Mouse (Mus musculus): ENCODE results near the gene Kiss1r. TPM values are rescaled to one million over a fixed set of nuclear protein-coding genes. Genes with fewer than 3 reads are reported as not detected.

Kiss1r gene
- polyA plus RNA-seq (2012; ENCODE audit: low replicate concordance): 1.2 and 3.0 TPM in 2 replicates

GRCm38 (mm10) chr10:79916808-79917531, at the start of gene Kiss1r:
Gene Kiss1r (plus strand): TSS chr10:79916971.

DNA sequence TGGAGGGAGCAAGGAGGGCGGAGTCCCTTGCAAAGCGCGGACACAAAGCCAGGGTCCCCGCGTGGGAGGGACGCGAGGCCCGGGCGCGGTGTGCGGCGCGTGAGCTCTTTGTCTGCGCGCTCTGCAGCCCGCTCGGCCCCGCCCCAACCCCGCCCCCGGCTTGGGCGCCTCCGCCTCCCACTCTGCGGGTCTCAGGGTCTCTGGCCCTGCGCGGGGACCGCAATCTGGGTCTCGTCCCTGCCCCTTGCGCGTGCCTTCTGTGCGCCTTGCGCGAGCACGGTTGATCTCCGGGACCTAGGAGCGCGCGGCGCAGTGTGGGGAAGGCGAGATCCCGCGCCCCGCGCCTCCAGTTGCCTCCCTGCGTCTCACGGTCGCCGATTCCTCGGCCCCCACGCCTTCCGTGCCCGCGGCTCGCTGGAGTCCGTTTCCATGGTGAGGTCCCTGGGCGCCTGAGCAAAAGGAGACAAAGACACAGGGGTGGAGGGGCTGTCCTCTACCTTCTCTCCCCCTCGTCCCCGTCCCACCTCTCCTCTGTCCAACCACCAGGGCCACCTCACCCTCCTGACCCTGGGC, 42.4 kb upstream of the Kiss1r start, which contains the start of the genes Prtn3 and Plppr3:
Gene Prtn3 (plus strand): TSS at position 187 of the 573 bp plus-strand sequence.
Gene Plppr3 (minus strand): TSS at position 345 of the 573 bp plus-strand sequence.

GRCm38 (mm10) chr10:79886054-79886453, 30.7 kb upstream of the Kiss1r start, which contains the start of gene Elane:
Gene Elane (plus strand): TSS chr10:79886247.

DNA sequence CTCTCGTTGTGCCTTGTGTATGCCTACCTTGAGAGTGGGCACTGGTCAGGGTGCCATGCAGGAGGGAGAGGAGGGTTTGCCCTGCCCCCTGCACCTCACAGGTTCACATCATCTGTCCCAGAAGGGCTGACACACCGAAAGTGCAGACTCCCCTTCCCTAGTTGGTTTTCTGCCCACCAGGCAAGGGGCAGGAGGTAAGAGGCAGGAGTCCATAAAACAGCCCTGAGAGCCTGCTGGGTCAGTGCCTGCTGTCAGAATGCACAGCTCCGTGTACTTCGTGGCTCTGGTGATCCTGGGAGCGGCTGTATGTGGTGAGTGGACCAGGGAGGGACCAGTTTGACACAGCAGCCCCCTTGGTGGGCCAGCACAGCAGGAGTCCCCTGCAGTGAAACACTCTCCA, 26.1 kb upstream of the Kiss1r start, which contains the start of gene Cfd:
Gene Cfd (plus strand): TSS at position 184 of the 400 bp plus-strand sequence.

DNA sequence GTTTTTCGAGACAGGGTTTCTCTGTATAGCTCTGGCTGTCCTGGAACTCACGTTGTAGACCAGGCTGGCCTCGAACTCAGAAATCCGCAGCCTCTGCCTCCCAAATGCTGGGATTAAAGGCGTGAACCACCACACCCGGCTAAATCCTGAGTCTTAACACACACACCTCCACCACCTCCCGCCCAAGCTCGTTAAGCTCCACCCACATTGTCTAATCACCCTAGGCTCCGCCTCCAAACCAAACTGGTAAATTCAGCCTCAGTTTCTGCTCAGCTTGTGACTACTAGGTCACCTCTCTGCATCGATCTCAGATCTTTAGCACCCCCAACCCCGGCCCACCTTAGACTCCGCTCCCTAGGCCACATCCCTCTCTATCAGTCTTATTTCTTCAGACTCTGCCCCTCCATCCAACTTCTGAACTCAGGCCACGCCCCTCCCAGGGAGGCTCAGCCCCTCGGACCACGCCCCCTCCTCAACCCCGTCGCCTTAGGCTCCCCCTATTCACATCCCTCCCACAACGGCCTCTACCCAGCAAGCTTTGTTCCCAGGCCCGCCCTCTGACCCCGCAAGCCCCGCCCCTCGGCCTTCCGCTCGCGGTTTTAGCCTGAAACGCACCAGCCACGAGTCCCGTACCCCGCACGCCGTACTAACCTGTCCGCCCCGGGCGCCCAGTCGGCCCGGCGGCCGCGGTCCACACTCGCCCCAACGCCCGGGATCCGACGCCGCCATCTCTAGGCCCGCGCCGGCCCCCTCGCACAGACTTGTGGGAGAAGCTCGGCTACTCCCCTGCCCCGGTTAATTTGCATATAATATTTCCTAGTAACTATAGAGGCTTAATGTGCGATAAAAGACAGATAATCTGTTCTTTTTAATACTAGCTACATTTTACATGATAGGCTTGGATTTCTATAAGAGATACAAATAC, 8.3 kb upstream of the Kiss1r start, which contains the start of gene Med16:
Gene Med16 (minus strand): TSS at position 757 of the 925 bp plus-strand sequence.

GRCm38 (mm10) chr10:79910556-79910955, 6.2 kb upstream of the Kiss1r start, which contains the start of gene Gm26602:
Gene Gm26602 (plus strand): TSS chr10:79910856.

GRCm38 (mm10) chr10:79920958-79921535, 4.3 kb downstream of the Kiss1r start, which contains the start of gene R3hdm4:
Gene R3hdm4 (minus strand): TSS chr10:79921208.

DNA sequence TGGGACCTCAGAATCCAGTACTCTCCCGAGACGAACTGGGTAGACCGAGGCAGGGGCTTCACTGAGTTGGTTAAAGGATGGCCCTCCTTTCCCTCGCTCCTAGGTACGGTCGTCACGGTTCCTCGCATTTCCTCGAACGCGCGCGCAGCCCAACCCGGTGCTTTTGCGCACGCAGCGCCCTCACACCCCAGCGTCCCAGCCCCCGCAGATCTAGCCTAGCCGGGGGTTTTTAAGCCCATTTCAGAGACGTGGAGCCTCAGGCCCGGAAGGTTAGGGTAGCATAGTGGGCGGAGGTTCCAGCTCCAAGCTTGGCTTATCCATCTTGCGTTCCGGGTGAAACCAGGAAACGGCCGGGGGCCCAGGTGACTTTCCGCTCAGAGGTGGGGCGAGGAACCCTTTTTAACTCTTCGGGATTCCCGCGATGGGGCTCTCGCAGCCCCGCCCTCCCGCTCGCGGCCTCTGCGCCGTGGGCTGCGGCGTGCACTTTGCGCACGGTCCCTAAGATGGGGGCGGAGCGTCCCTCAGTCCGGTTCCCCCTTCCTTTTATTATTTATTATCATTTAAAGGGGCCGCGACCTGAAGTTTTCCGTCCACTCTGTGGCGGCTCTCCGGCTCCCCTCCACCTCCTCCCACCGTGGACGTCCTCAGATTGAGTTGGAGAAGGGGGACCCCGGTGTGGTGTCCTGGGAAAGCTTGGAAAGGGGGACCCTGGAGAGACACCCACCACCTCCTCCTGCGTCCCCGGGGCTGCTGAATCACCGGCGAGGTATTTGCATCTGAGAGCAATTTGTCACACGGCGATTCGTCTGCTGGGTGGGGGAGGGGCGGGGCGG, 9.9 kb downstream of the Kiss1r start, which contains the start of gene Arid3a:
Gene Arid3a (plus strand): TSS at position 553 of the 833 bp plus-strand sequence.

GRCm38 (mm10) chr10:79959847-79960601, 43.3 kb downstream of the Kiss1r start, which contains the start of gene Wdr18:
Gene Wdr18 (plus strand): TSS chr10:79960152.

GRCm38 (mm10) chr10:79970415-79971182, 53.8 kb downstream of the Kiss1r start, which contains the start of gene Grin3b:
Gene Grin3b (plus strand): TSS chr10:79970715.

Other genes starting within 250 kb of the Kiss1r start
- gene Tpgs1, start 247.6 kb upstream of the Kiss1r start, polyA plus RNA-seq (2012; ENCODE audit: low replicate concordance): 102 and 157 TPM in 2 replicates
- 189 and 251 TPM in 2 replicates for gene Cdc34, start 234.8 kb upstream of the Kiss1r start, polyA plus RNA-seq (2012; ENCODE audit: low replicate concordance)
- gene Gzmm, start 228.0 kb upstream of the Kiss1r start, polyA plus RNA-seq (2012; ENCODE audit: low replicate concordance): 2.7 and 3.9 TPM in 2 replicates
- gene Bsg, start 212.5 kb upstream of the Kiss1r start, polyA plus RNA-seq (2012; ENCODE audit: low replicate concordance): 581 and 590 TPM in 2 replicates
- 0.37 and 1.3 TPM in 2 replicates for gene Hcn2, start 200.3 kb upstream of the Kiss1r start, polyA plus RNA-seq (2012; ENCODE audit: low replicate concordance)
- gene Polrmt, start 170.4 kb upstream of the Kiss1r start, polyA plus RNA-seq (2012; ENCODE audit: low replicate concordance): 36.7 and 50.9 TPM in 2 replicates
- not detected in 2 replicates for gene Fgf22, start 161.9 kb upstream of the Kiss1r start, polyA plus RNA-seq (2012; ENCODE audit: low replicate concordance)
- gene Rnf126, start 150.0 kb upstream of the Kiss1r start, polyA plus RNA-seq (2012; ENCODE audit: low replicate concordance): 177 and 359 TPM in 2 replicates
- gene Fstl3, start 139.7 kb upstream of the Kiss1r start, polyA plus RNA-seq (2012; ENCODE audit: low replicate concordance): 4.2 and 4.3 TPM in 2 replicates
- 0.31 and 0.33 TPM in 2 replicates for gene Prss57, start 126.0 kb upstream of the Kiss1r start, polyA plus RNA-seq (2012; ENCODE audit: low replicate concordance)
- gene Palm, start 123.4 kb upstream of the Kiss1r start, polyA plus RNA-seq (2012; ENCODE audit: low replicate concordance): 23.6 and 106 TPM in 2 replicates
- 0.25 and 0.27 TPM in 2 replicates for gene Misp, start 96.0 kb upstream of the Kiss1r start, polyA plus RNA-seq (2012; ENCODE audit: low replicate concordance)
- 339 and 505 TPM in 2 replicates for gene Ptbp1, start 62.5 kb upstream of the Kiss1r start, polyA plus RNA-seq (2012; ENCODE audit: low replicate concordance)
- gene Prtn3, start 42.5 kb upstream of the Kiss1r start, polyA plus RNA-seq (2012; ENCODE audit: low replicate concordance): 14.3 and 43.0 TPM in 2 replicates
- gene Plppr3, start 42.3 kb upstream of the Kiss1r start, polyA plus RNA-seq (2012; ENCODE audit: low replicate concordance): 0.57 and 2.3 TPM in 2 replicates
- gene Elane, start 30.7 kb upstream of the Kiss1r start, polyA plus RNA-seq (2012; ENCODE audit: low replicate concordance): 11.5 and 13.6 TPM in 2 replicates
- not detected in 2 replicates for gene Cfd, start 26.1 kb upstream of the Kiss1r start, polyA plus RNA-seq (2012; ENCODE audit: low replicate concordance)
- gene Med16, start 8.0 kb upstream of the Kiss1r start, polyA plus RNA-seq (2012; ENCODE audit: low replicate concordance): 45.3 and 64.9 TPM in 2 replicates
- gene Gm26602, start 6.1 kb upstream of the Kiss1r start, polyA plus RNA-seq (2012; ENCODE audit: low replicate concordance): 0.88 TPM in 1 of 2 replicates, not detected in the other
- 194 and 217 TPM in 2 replicates for gene R3hdm4, start 4.2 kb downstream of the Kiss1r start, polyA plus RNA-seq (2012; ENCODE audit: low replicate concordance)
- 90.3 and 327 TPM in 2 replicates for gene Arid3a, start 10.1 kb downstream of the Kiss1r start, polyA plus RNA-seq (2012; ENCODE audit: low replicate concordance)
- gene Wdr18, start 43.2 kb downstream of the Kiss1r start, polyA plus RNA-seq (2012; ENCODE audit: low replicate concordance): 29.7 and 32.3 TPM in 2 replicates
- 0.17 and 0.43 TPM in 2 replicates for gene Grin3b, start 53.7 kb downstream of the Kiss1r start, polyA plus RNA-seq (2012; ENCODE audit: low replicate concordance)
- gene Tmem259, start 67.4 kb downstream of the Kiss1r start, polyA plus RNA-seq (2012; ENCODE audit: low replicate concordance): 311 and 927 TPM in 2 replicates
- gene Cnn2, start 71.6 kb downstream of the Kiss1r start, polyA plus RNA-seq (2012; ENCODE audit: low replicate concordance): 876 and 1,258 TPM in 2 replicates
- 42.0 and 76.1 TPM in 2 replicates for gene Abca7, start 79.5 kb downstream of the Kiss1r start, polyA plus RNA-seq (2012; ENCODE audit: low replicate concordance)
- 660 and 1,623 TPM in 2 replicates for gene Arhgap45, start 99.7 kb downstream of the Kiss1r start, polyA plus RNA-seq (2012; ENCODE audit: low replicate concordance)
- gene Polr2e, start 122.8 kb downstream of the Kiss1r start, polyA plus RNA-seq (2012; ENCODE audit: low replicate concordance): 68.4 and 166 TPM in 2 replicates
- gene Gpx4, start 130.2 kb downstream of the Kiss1r start, polyA plus RNA-seq (2012; ENCODE audit: low replicate concordance): 298 and 797 TPM in 2 replicates
- gene Sbno2, start 188.6 kb downstream of the Kiss1r start, polyA plus RNA-seq (2012; ENCODE audit: low replicate concordance): 99.1 and 152 TPM in 2 replicates
- 99.1 and 132 TPM in 2 replicates for gene Stk11, start 198.8 kb downstream of the Kiss1r start, polyA plus RNA-seq (2012; ENCODE audit: low replicate concordance)
- gene Atp5d, start 221.7 kb downstream of the Kiss1r start, polyA plus RNA-seq (2012; ENCODE audit: low replicate concordance): 650 and 864 TPM in 2 replicates
- 25.3 and 46.2 TPM in 2 replicates for gene Cbarp, start 223.9 kb downstream of the Kiss1r start, polyA plus RNA-seq (2012; ENCODE audit: low replicate concordance)
- gene Midn, start 231.3 kb downstream of the Kiss1r start, polyA plus RNA-seq (2012; ENCODE audit: low replicate concordance): 365 and 523 TPM in 2 replicates
- 157 and 188 TPM in 2 replicates for gene Cirbp, start 249.0 kb downstream of the Kiss1r start, polyA plus RNA-seq (2012; ENCODE audit: low replicate concordance)